Mouse (Mus musculus) cerebellum, adult 2 months (tissue): Measurements from ENCODE around the gene Des. TPM values are rescaled to one million over a fixed set of nuclear protein-coding genes. Genes with fewer than 3 reads are reported as not detected.

ENCODE experiments used
- DNase-seq, 2 experiments: peaks; one replicate each; pipeline ENCODE4 v3.0.0; 2021
- H3K27ac ChIP-seq: fragments of 200-500 bp; 2 replicates; pipeline ENCODE4 v1.5.1; 2012; ENCODE audit warnings: low read length, control low read depth, inconsistent platforms; ENCODE audit not compliant: insufficient read depth
- H3K27me3 ChIP-seq: fragments of 200-500 bp; 2 replicates; pipeline ENCODE4 v1.6.1; 2012; ENCODE audit warnings: inconsistent platforms, mild to moderate bottlenecking, low read length, moderate library complexity; ENCODE audit not compliant: control insufficient read depth, insufficient read depth
- H3K4me1 ChIP-seq: fragments of 200-500 bp; 2 replicates; pipeline ENCODE4 v1.6.1; 2011; ENCODE audit warnings: low read length; ENCODE audit not compliant: control insufficient read depth, insufficient read depth
- H3K4me3 ChIP-seq: fragments of 200-500 bp; replicated peaks from 2 replicates; pipeline ENCODE3; 2011; ENCODE audit warnings: mild to moderate bottlenecking, low read depth, low read length, control low read depth; ENCODE audit not compliant: insufficient read depth
- CTCF ChIP-seq: fragments of 200-500 bp; IDR thresholded peaks from 2 replicates; pipeline ENCODE4 v1.5.1; 2011; ENCODE audit warnings: low read depth, mild to moderate bottlenecking, control low read depth, low read length, moderate library complexity, borderline replicate concordance; ENCODE audit not compliant: insufficient read depth
- POLR2A ChIP-seq: fragments of 200-500 bp; IDR thresholded peaks from 2 replicates; pipeline ENCODE4 v1.6.1; 2011; ENCODE audit warnings: low read length, control low read depth, borderline replicate concordance; ENCODE audit not compliant: insufficient read depth
- WGBS: fragments of 180-500 bp; shearing (Covaris S2); methylation state at CpG from one replicate; pipeline ENCODE4 v1.1.7; 2018; 5-methylcytosine and 5-hydroxymethylcytosine counted together
- polyA plus RNA-seq: library from polyadenylated mRNA; depleted of rRNA; stranded (reverse); fragments of >200 nt; gene quantifications from 2 replicates; pipeline ENCODE4 v1.2.3, GENCODE M21; 2012

Gene Des
- polyA plus RNA-seq, 1 experiment: 2.1 TPM

- no peak for DNase-seq
- Histone ChIP-seq H3K27me3 (no peaks in the 10 kb centered on the region), H3K27ac (peak overlapping the region; percentile 99), H3K4me1 (peaks cover 49% of the 10 kb centered on the region), H3K4me3 (peak overlapping the region; percentile 73)
- TF ChIP-seq POLR2A (no peak), CTCF (no peak)
- WGBS: 61% methylated on average over 2 of the region's 2 CpGs
These were observed 20.8 kb downstream of the Des start for GRCm38 (mm10) chr1:75380951-75381350.

- H3K27me3 ChIP-seq: no peaks in the 10 kb centered on the region
- TF ChIP-seq POLR2A: peak; percentile 67
- peak; percentile 11; the same call in 1 of the 2 replicates for TF ChIP-seq CTCF
- peak; percentile 77 to 80 for DNase-seq
- peak overlapping the region; percentile 73 for H3K4me3 ChIP-seq
- WGBS: 2% methylated on average over 58 of the region's 60 CpGs
- H3K4me1 ChIP-seq: peaks cover 56% of the 10 kb centered on the region
- peak overlapping the region; percentile 99 for H3K27ac ChIP-seq
These were observed 21.6 kb downstream of the Des start for GRCm38 (mm10) chr1:75381482-75382355.

- peaks cover 62% of the 10 kb centered on the region for H3K4me1 ChIP-seq
- peak; percentile 77 for DNase-seq
These were observed 22.4 kb downstream of the Des start for GRCm38 (mm10) chr1:75382356-75383071.

GRCm38 (mm10) chr1:75384470-75385141 is 24.5 kb downstream of the Des start:
- H3K4me1 ChIP-seq: peaks cover 72% of the 10 kb centered on the region
- H3K27ac ChIP-seq: peak overlapping the region; percentile 36
- 61% methylated on average over 27 of the region's 27 CpGs for WGBS
- no peaks in the 10 kb centered on the region for H3K27me3 ChIP-seq
- TF ChIP-seq POLR2A: no peak
- TF ChIP-seq CTCF: no peak
- H3K4me3 ChIP-seq: peak overlapping the region; percentile 4
- peak in 1 of 2 experiments; percentile 55 for DNase-seq

More at GRCm38 (mm10) chr1:75382356-75383071, 22.4 kb downstream of the Des start:
- WGBS: 1% methylated on average over 28 of the region's 28 CpGs
- peak overlapping the region; percentile 97 for H3K27ac ChIP-seq
- TF ChIP-seq CTCF (no peak), POLR2A (peak; percentile 41; the same call in 1 of the 2 replicates)
- peak overlapping the region; percentile 73 for H3K4me3 ChIP-seq
- H3K27me3 ChIP-seq: no peaks in the 10 kb centered on the region

GRCm38 (mm10) chr1:75385142-75385730 is 25.1 kb downstream of the Des start:
- 36% methylated on average over 20 of the region's 20 CpGs for WGBS
- DNase-seq: peak in 1 of 2 experiments; percentile 55
- H3K27ac ChIP-seq: peak overlapping the region; percentile 36

GRCm38 (mm10) chr1:75386149-75386548 is 26.0 kb downstream of the Des start:
- peaks cover 60% of the 10 kb centered on the region for H3K4me1 ChIP-seq
- TF ChIP-seq CTCF (no peak), POLR2A (no peak)
- peak in 1 of 2 experiments; percentile 33 for DNase-seq
- no peaks in the 10 kb centered on the region for H3K27me3 ChIP-seq
- no peak overlapping the region for H3K27ac ChIP-seq
- 42% methylated on average over 4 of the region's 4 CpGs for WGBS
- no peak overlapping the region for H3K4me3 ChIP-seq

More at GRCm38 (mm10) chr1:75385142-75385730, 25.1 kb downstream of the Des start:
- peak overlapping the region; percentile 38 for H3K4me3 ChIP-seq
- TF ChIP-seq CTCF: no peak
- peaks cover 66% of the 10 kb centered on the region for H3K4me1 ChIP-seq
- no peaks in the 10 kb centered on the region for H3K27me3 ChIP-seq

GRCm38 (mm10) chr1:75387469-75387928 is 27.4 kb downstream of the Des start:
- H3K4me1 ChIP-seq: peaks cover 68% of the 10 kb centered on the region
- no peak overlapping the region for H3K4me3 ChIP-seq
- peak overlapping the region; percentile 8 for H3K27ac ChIP-seq
- no peaks in the 10 kb centered on the region for H3K27me3 ChIP-seq
- peak; percentile 52 to 64 for DNase-seq
- 10% methylated on average over 6 of the region's 7 CpGs for WGBS
- TF ChIP-seq CTCF (no peak), POLR2A (no peak)
